Comparison of ENCODE assay signal across 8 mouse cellular contexts in genomic region chr1:91446060-91446459, GRCm38 (mm10). TPM values are rescaled to one million over a fixed set of nuclear protein-coding genes. Genes with fewer than 3 reads are reported as not detected.
A peak's percentile ranks its signal among the peaks of the same experiment; 100 is the strongest.
DNase-seq lines count a peak whose midpoint lies in the region; ATAC-seq and TF ChIP-seq lines count a peak whose summit lies in the region.

No protein-coding gene starts in this region.

- peak; percentile 10; the same call in 1 of the 2 replicates for TF ChIP-seq CTCF in stomach, postnatal 0 days (IDR thresholded peaks at IDR 0.05; ENCODE audit: low read depth)

- H3K9me3 ChIP-seq in heart, embryonic 13.5 days: peaks cover 6% of the 10 kb centered on the region
- H3K9me3 ChIP-seq in stomach, postnatal 0 days (ENCODE audit: control insufficient read depth, low read length): no peaks in the 10 kb centered on the region
- no peaks in the 10 kb centered on the region for H3K9me3 ChIP-seq in hindbrain, embryonic 16.5 days (ENCODE audit: control insufficient read depth, low read length)

- H3K4me1 ChIP-seq in heart, embryonic 13.5 days: peaks cover 47% of the 10 kb centered on the region
- peaks cover 2% of the 10 kb centered on the region; the same call in 1 of the 2 replicates for H3K4me1 ChIP-seq in stomach, postnatal 0 days (replicated peaks; ENCODE audit: control insufficient read depth, insufficient read depth)
- no peaks in the 10 kb centered on the region for H3K4me1 ChIP-seq in hindbrain, embryonic 16.5 days (ENCODE audit: control insufficient read depth, insufficient read depth, low read depth, low read length)

- peak overlapping the region; percentile 37; the same call in 1 of the 2 replicates for H3K9ac ChIP-seq in heart, embryonic 13.5 days
- no peak overlapping the region for H3K9ac ChIP-seq in stomach, postnatal 0 days (ENCODE audit: low read length)
- H3K9ac ChIP-seq in hindbrain, embryonic 16.5 days (ENCODE audit: low read depth, low read length): no peak overlapping the region

- H3K36me3 ChIP-seq in heart, embryonic 13.5 days: peaks cover 51% of the 10 kb centered on the region
- peaks cover 19% of the 10 kb centered on the region for H3K36me3 ChIP-seq in stomach, postnatal 0 days (ENCODE audit: control insufficient read depth, insufficient read depth, low read length)
- peaks cover 25% of the 10 kb centered on the region for H3K36me3 ChIP-seq in hindbrain, embryonic 16.5 days (ENCODE audit: control insufficient read depth, insufficient read depth, low read length)

- H3K27ac ChIP-seq in heart, embryonic 13.5 days (replicated peaks): peak overlapping the region; percentile 80
- H3K27ac ChIP-seq in stomach, postnatal 0 days (replicated peaks): peak overlapping the region; percentile 76
- H3K27ac ChIP-seq in hindbrain, embryonic 16.5 days (ENCODE audit: low read depth, low read length): no peak overlapping the region

- peak; percentile 67 for DNase-seq in ovary, adult 18-20 months (ENCODE audit: low spot score)
- DNase-seq in ovary, postnatal 10 days (ENCODE audit: low spot score): no peak
- peak; percentile 56 for DNase-seq in liver
- DNase-seq in stomach, postnatal 0 days (ENCODE audit: low spot score): peak; percentile 45
- DNase-seq in retina, embryonic 14.5 days (ENCODE audit: low spot score): no peak
- DNase-seq in right cerebral cortex, adult 18-20 months: no peak

- no peak overlapping the region for H3K4me2 ChIP-seq in heart, embryonic 13.5 days
- H3K4me2 ChIP-seq in stomach, postnatal 0 days (replicated peaks; ENCODE audit: low read depth): no peak overlapping the region
- H3K4me2 ChIP-seq in hindbrain, embryonic 16.5 days (ENCODE audit: low read length): no peak overlapping the region

- TF ChIP-seq EP300 in stomach, postnatal 0 days (optimal IDR thresholded peaks at IDR 0.05): no peak

- 33% methylated on average over 8 of the region's 8 CpGs for WGBS in heart, embryonic 13.5 days
- 35% methylated on average over 8 of the region's 8 CpGs for WGBS in stomach, postnatal 0 days
- 77% methylated on average over 8 of the region's 8 CpGs for WGBS in hindbrain, embryonic 16.5 days

- no peak for ATAC-seq in heart, embryonic 13.5 days (ENCODE audit: extremely low read depth, insufficient number of reproducible peaks, low FRiP score, low TSS enrichment)
- peak; percentile 34; the same call in 1 of the 2 replicates for ATAC-seq in stomach, postnatal 0 days (ENCODE audit: low FRiP score, low TSS enrichment)
- ATAC-seq in hindbrain, embryonic 16.5 days: no peak

- no peak overlapping the region for H3K4me3 ChIP-seq in heart, embryonic 13.5 days
- no peak overlapping the region for H3K4me3 ChIP-seq in stomach, postnatal 0 days (ENCODE audit: low read depth, low read length)
- no peak overlapping the region for H3K4me3 ChIP-seq in hindbrain, embryonic 16.5 days (ENCODE audit: low read length)

- no peaks in the 10 kb centered on the region for H3K27me3 ChIP-seq in heart, embryonic 13.5 days (replicated peaks)
- no peaks in the 10 kb centered on the region for H3K27me3 ChIP-seq in stomach, postnatal 0 days (ENCODE audit: control insufficient read depth, insufficient read depth, low read length)
- H3K27me3 ChIP-seq in hindbrain, embryonic 16.5 days (replicated peaks; ENCODE audit: control insufficient read depth, insufficient read depth, low read length): no peaks in the 10 kb centered on the region

RNA-seq across cellular contexts. Expression of gene Per2, which starts 13.1 kb away (rescaled TPM):
- 2.7 and 3.1 TPM in 2 replicates for polyA plus RNA-seq in heart, embryonic 13.5 days (2015; fragmentation: Nextera tagmentation; extraction: Ambion mirVana)
- polyA plus RNA-seq in stomach, postnatal 0 days (2015; fragmentation: Nextera tagmentation; extraction: Ambion mirVana): 2.4 and 2.8 TPM in 2 replicates
- polyA plus RNA-seq in hindbrain, embryonic 16.5 days (2015; fragmentation: Nextera tagmentation; extraction: Ambion mirVana): 5.0 and 5.8 TPM in 2 replicates

RNA-seq across cellular contexts. Expression of gene Hes6, which starts 32.2 kb away (rescaled TPM):
- 61.5 and 70.9 TPM in 2 replicates for polyA plus RNA-seq in heart, embryonic 13.5 days (2015; fragmentation: Nextera tagmentation; extraction: Ambion mirVana)
- 40.7 and 43.1 TPM in 2 replicates for polyA plus RNA-seq in stomach, postnatal 0 days (2015; fragmentation: Nextera tagmentation; extraction: Ambion mirVana)
- 138 and 150 TPM in 2 replicates for polyA plus RNA-seq in hindbrain, embryonic 16.5 days (2015; fragmentation: Nextera tagmentation; extraction: Ambion mirVana)

RNA-seq across cellular contexts. Expression of gene Ilkap, which starts 47.4 kb away (rescaled TPM):
- 92.0 and 107 TPM in 2 replicates for polyA plus RNA-seq in heart, embryonic 13.5 days (2015; fragmentation: Nextera tagmentation; extraction: Ambion mirVana)
- polyA plus RNA-seq in stomach, postnatal 0 days (2015; fragmentation: Nextera tagmentation; extraction: Ambion mirVana): 58.1 and 60.1 TPM in 2 replicates
- 140 and 145 TPM in 2 replicates for polyA plus RNA-seq in hindbrain, embryonic 16.5 days (2015; fragmentation: Nextera tagmentation; extraction: Ambion mirVana)

RNA-seq across cellular contexts. Expression of gene Traf3ip1, which starts 48.4 kb away (rescaled TPM):
- 3.8 and 4.3 TPM in 2 replicates for polyA plus RNA-seq in heart, embryonic 13.5 days (2015; fragmentation: Nextera tagmentation; extraction: Ambion mirVana)
- 3.0 and 3.1 TPM in 2 replicates for polyA plus RNA-seq in stomach, postnatal 0 days (2015; fragmentation: Nextera tagmentation; extraction: Ambion mirVana)
- polyA plus RNA-seq in hindbrain, embryonic 16.5 days (2015; fragmentation: Nextera tagmentation; extraction: Ambion mirVana): 10.4 TPM in 2 replicates

Comparison
In these comparisons a context has a peak if more than half of its experiments do, and no peak if none do; other contexts are left out.
1. DNase-seq: peak in ovary, adult 18-20 months (single experiment), liver (single experiment) and stomach, postnatal 0 days (single experiment); none in ovary, postnatal 10 days (single experiment), retina, embryonic 14.5 days (single experiment) and right cerebral cortex, adult 18-20 months (single experiment).